Mouse (Mus musculus) T-helper 1 cell (primary cell): ENCODE measurements around the gene Dtd1.

Experiments used
- in situ Hi-C: fragments of 300-600 bp; cut with MboI, MseI; formaldehyde crosslinking; loops from one replicate; pipeline ENCODE4 v1.15.1; 2025; ENCODE audit warnings: high pct_unique_total_duplicates

Dtd1 gene

GRCm38 (mm10) chr2:144701415-144702149 lies 101.9 kb downstream of the Dtd1 start:
- in situ Hi-C loops = no loop called here

- in situ Hi-C loops = no loop called here
Measured at GRCm38 (mm10) chr2:144709285-144709684, 109.6 kb downstream of the Dtd1 start.

GRCm38 (mm10) chr2:144709704-144710103 lies 110.0 kb downstream of the Dtd1 start:
- in situ Hi-C loops = no loop called here

- in situ Hi-C loops = no loop called here
Measured at GRCm38 (mm10) chr2:144714596-144714995, 114.9 kb downstream of the Dtd1 start.

- in situ Hi-C loops = no loop called here
Measured at GRCm38 (mm10) chr2:144715211-144715768, 115.6 kb downstream of the Dtd1 start.

GRCm38 (mm10) chr2:144716248-144716647 lies 116.6 kb downstream of the Dtd1 start:
- in situ Hi-C loops = no loop called here

GRCm38 (mm10) chr2:144718273-144718672 lies 118.6 kb downstream of the Dtd1 start:
- in situ Hi-C loops = no loop called here

GRCm38 (mm10) chr2:144719294-144719693 lies 119.6 kb downstream of the Dtd1 start:
- in situ Hi-C loops = no loop called here

- in situ Hi-C loops = no loop called here
Measured at GRCm38 (mm10) chr2:144719718-144720117, 120.0 kb downstream of the Dtd1 start.

GRCm38 (mm10) chr2:144720407-144720959 lies 120.8 kb downstream of the Dtd1 start:
- in situ Hi-C loops = no loop called here

GRCm38 (mm10) chr2:144724679-144725078 lies 125.0 kb downstream of the Dtd1 start:
- in situ Hi-C loops = no loop called here

GRCm38 (mm10) chr2:144727136-144727535 lies 127.4 kb downstream of the Dtd1 start:
- in situ Hi-C loops = no loop called here

- in situ Hi-C loops = no loop called here
Measured at GRCm38 (mm10) chr2:144729776-144730175, 130.1 kb downstream of the Dtd1 start.

GRCm38 (mm10) chr2:144738161-144738560 lies 138.5 kb downstream of the Dtd1 start:
- in situ Hi-C loops = no loop called here

- in situ Hi-C loops = no loop called here
Measured at GRCm38 (mm10) chr2:144738576-144738975, 138.9 kb downstream of the Dtd1 start.

GRCm38 (mm10) chr2:144740577-144740997 lies 140.9 kb downstream of the Dtd1 start:
- in situ Hi-C loops = no loop called here

GRCm38 (mm10) chr2:144741973-144742372 lies 142.3 kb downstream of the Dtd1 start:
- in situ Hi-C loops = no loop called here

- in situ Hi-C loops = no loop called here
Measured at GRCm38 (mm10) chr2:144743316-144743715, 143.6 kb downstream of the Dtd1 start.

- in situ Hi-C loops = loop anchor here (5.0 kb wide), 1 partner anchor 997 kb away; no protein-coding TSS in a partner anchor
Measured at GRCm38 (mm10) chr2:144745266-144745665, 145.6 kb downstream of the Dtd1 start.

GRCm38 (mm10) chr2:144746046-144746783 lies 146.5 kb downstream of the Dtd1 start:
- in situ Hi-C loops = loop anchor here (5.0 kb wide), 1 partner anchor 996 kb away; no protein-coding TSS in a partner anchor

GRCm38 (mm10) chr2:144753604-144754003 lies 153.9 kb downstream of the Dtd1 start:
- in situ Hi-C loops = no loop called here

GRCm38 (mm10) chr2:144755016-144755415 lies 155.3 kb downstream of the Dtd1 start:
- in situ Hi-C loops = no loop called here
